ENCODE assay signal across 12 mouse cellular contexts in the genomic region with DNA sequence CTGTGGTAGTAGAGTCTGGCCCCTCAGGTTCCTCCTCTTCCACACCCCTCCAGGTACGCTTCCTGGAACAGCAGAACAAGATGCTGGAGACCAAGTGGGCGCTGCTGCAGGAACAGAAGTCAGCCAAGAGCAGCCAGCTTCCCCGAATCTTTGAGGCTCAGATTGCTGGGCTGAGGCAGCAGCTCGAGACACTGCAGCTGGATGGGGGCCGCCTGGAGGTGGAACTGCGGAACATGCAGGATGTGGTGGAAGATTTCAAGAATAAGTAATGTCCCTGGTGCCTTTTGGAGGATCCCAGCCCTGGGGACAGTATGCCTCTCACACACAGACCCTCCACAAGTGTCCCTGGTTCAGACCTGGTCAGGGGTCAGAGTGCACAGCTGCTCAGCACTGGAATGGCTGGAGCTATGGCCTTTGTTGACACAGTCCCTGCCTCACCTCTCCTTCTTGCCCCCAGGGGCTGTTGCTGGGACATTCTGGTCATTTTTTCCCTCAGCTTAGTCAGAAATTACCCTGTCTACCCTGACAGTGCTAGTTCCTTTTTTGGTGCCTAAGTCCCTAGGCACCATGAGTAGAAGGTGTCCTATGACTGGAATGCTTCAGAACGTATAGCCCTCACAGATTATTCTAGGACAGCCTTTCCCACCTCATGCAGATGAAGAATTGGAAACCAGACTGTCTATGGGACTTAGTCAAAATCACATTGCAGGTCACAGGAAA. TPM values are rescaled to one million over a fixed set of nuclear protein-coding genes. Genes with fewer than 3 reads are reported as not detected.
A peak's percentile ranks its signal among the peaks of the same experiment; 100 is the strongest.
DNase-seq lines count a peak whose midpoint lies in the region; ATAC-seq and TF ChIP-seq lines count a peak whose summit lies in the region.
"Had no signal": no experiment of that assay in that cellular context is flagged by ENCODE, and none has a peak within 500 bp of the region (broad histone marks: within the 10 kb centered on the region; RNA-seq: fewer than 3 reads in every experiment).

No protein-coding gene starts in this region.

- TF ChIP-seq CTCF in gastrocnemius, adult 2 months (IDR thresholded peaks at IDR 0.05) = peak; percentile 12; the same call in 1 of the 2 replicates
- TF ChIP-seq CTCF in lung, embryonic 14.5 days (IDR thresholded peaks at IDR 0.05; ENCODE audit: low read depth) = peak; percentile 49

- peaks cover 7% of the 10 kb centered on the region; the same call in 1 of the 2 replicates for H3K4me1 ChIP-seq in lung, embryonic 14.5 days (ENCODE audit: insufficient read depth)

- intact Hi-C loops in gastrocnemius, adult 2 months (cut with DNase I) = no loop called here

- H3K4me3 ChIP-seq in gastrocnemius, adult 2 months = no peak overlapping the region
- H3K4me3 ChIP-seq in lung, embryonic 14.5 days (ENCODE audit: low read depth, low read length) = peak overlapping the region; percentile 40
- H3K4me3 ChIP-seq: myocyte had no signal

- H3K4me2 ChIP-seq in lung, embryonic 14.5 days = peak overlapping the region; percentile 58

- no peak for ATAC-seq in lung, embryonic 14.5 days (ENCODE audit: insufficient read depth)

- 20% methylated on average over 7 of the region's 7 CpGs for WGBS in lung, embryonic 14.5 days

- H3K27ac ChIP-seq in gastrocnemius, adult 2 months = peak overlapping the region; percentile 46
- peak overlapping the region; percentile 85 for H3K27ac ChIP-seq in lung, embryonic 14.5 days (ENCODE audit: low read depth)

- no peaks in the 10 kb centered on the region for H3K9me3 ChIP-seq in lung, embryonic 14.5 days (ENCODE audit: low read depth, low read length)

- H3K27me3 ChIP-seq in lung, embryonic 14.5 days (ENCODE audit: insufficient read depth, low read length) = peaks cover 8% of the 10 kb centered on the region; the same call in 1 of the 2 replicates

- DNase-seq in gastrocnemius, adult 2 months = peak; percentile 45
- no peak for DNase-seq in gastrocnemius, adult 8-10 months (ENCODE audit: low spot score in 2 of 2)
- DNase-seq in lung, embryonic 14.5 days = peak; percentile 44
- no peak for DNase-seq in lung, postnatal 36 days
- peak; percentile 34 for DNase-seq in embryo, embryonic 9.5 days (ENCODE audit: extremely low spot score)
- DNase-seq in kidney, postnatal 36 days = peak; percentile 26 to 40
- DNase-seq in urinary bladder, postnatal 10 days (ENCODE audit: low spot score) = no peak
- DNase-seq in urinary bladder, postnatal 4 days (ENCODE audit: low spot score in 2 of 2) = no peak

- H3K9ac ChIP-seq in lung, embryonic 14.5 days = no peak overlapping the region

- H3K36me3 ChIP-seq in lung, embryonic 14.5 days (ENCODE audit: insufficient read depth) = no peaks in the 10 kb centered on the region

RNA-seq across cellular contexts. Expression of a gene that starts 3.2 kb away (rescaled TPM):
- not detected for total RNA-seq in gastrocnemius, adult 2 months (2021)
- not detected for total RNA-seq in gastrocnemius, adult 8-10 months (2022)
- polyA plus RNA-seq in lung, embryonic 14.5 days (2014; fragmentation: Nextera tagmentation; extraction: Ambion mirVana) = 108 and 114 TPM in 2 replicates

RNA-seq across cellular contexts. Expression of a gene that starts 24.5 kb away (rescaled TPM):
- total RNA-seq in gastrocnemius, adult 2 months (2021) = not detected
- total RNA-seq in gastrocnemius, adult 8-10 months (2022) = not detected
- 0.20 and 0.22 TPM in 2 replicates for polyA plus RNA-seq in lung, embryonic 14.5 days (2014; fragmentation: Nextera tagmentation; extraction: Ambion mirVana)
- total RNA-seq: heart, postnatal 14 days had no signal
- polyA plus RNA-seq: limb, embryonic 11.5 days; myocyte had no signal

RNA-seq across cellular contexts. Expression of a gene that starts 33.5 kb away (rescaled TPM):
- total RNA-seq in gastrocnemius, adult 2 months (2021) = not detected
- total RNA-seq in gastrocnemius, adult 8-10 months (2022) = not detected
- polyA plus RNA-seq in lung, embryonic 14.5 days (2014; fragmentation: Nextera tagmentation; extraction: Ambion mirVana) = 0.22 TPM in 1 of 2 replicates, not detected in the other
- total RNA-seq: heart, postnatal 14 days; megakaryocyte progenitor cell, adult 5-6 weeks had no signal
- polyA plus RNA-seq: limb, embryonic 11.5 days; myocyte had no signal

RNA-seq across cellular contexts. Expression of a gene that starts 44.1 kb away (rescaled TPM):
- 1 to 10 TPM; 1.6 to 2.5 TPM for total RNA-seq in gastrocnemius, adult 2 months (2021)
- total RNA-seq in gastrocnemius, adult 8-10 months (2022) = 1 to 10 TPM; 1.1 to 3.4 (median 2.5) TPM
- polyA plus RNA-seq in lung, embryonic 14.5 days (2014; fragmentation: Nextera tagmentation; extraction: Ambion mirVana) = 1.5 and 2.2 TPM in 2 replicates
- polyA plus RNA-seq: limb, embryonic 11.5 days had no signal

RNA-seq across cellular contexts. Expression of a gene that starts 49.5 kb away (rescaled TPM):
- not detected for total RNA-seq in gastrocnemius, adult 2 months (2021)
- total RNA-seq in gastrocnemius, adult 8-10 months (2022) = not detected
- polyA plus RNA-seq in lung, embryonic 14.5 days (2014; fragmentation: Nextera tagmentation; extraction: Ambion mirVana) = not detected in 2 replicates
- total RNA-seq: heart, postnatal 14 days; megakaryocyte progenitor cell, adult 5-6 weeks had no signal
- polyA plus RNA-seq: limb, embryonic 11.5 days; myocyte had no signal

Comparison
In these comparisons a context has a peak if more than half of its experiments do, and no peak if none do; other contexts are left out.
1. DNase-seq: peak in gastrocnemius, adult 2 months (single experiment), lung, embryonic 14.5 days (single experiment), embryo, embryonic 9.5 days (single experiment) and kidney, postnatal 36 days (2 of 2); none in gastrocnemius, adult 8-10 months (0 of 2), lung, postnatal 36 days (single experiment), urinary bladder, postnatal 10 days (single experiment) and urinary bladder, postnatal 4 days (0 of 2).